Mouse (Mus musculus) bone marrow, adult 2 months (tissue): Measurements from ENCODE around the gene Dner.
"Not testable (repeated sequence)": the region's sequence is repeated elsewhere in the genome, so short reads cannot be mapped to it uniquely, and the experiment has no call there.

Experiments used
- CTCF ChIP-seq: fragments of 200-500 bp; IDR thresholded peaks from 2 replicates; pipeline ENCODE4 v1.5.1; 2011; ENCODE audit warnings: low read length, control low read depth; ENCODE audit not compliant: control insufficient read depth, insufficient read depth
- POLR2A ChIP-seq: fragments of 200-500 bp; IDR thresholded peaks from 2 replicates; pipeline ENCODE4 v1.6.1; 2011; ENCODE audit warnings: low read depth, mild to moderate bottlenecking, control low read depth, low read length, borderline replicate concordance; ENCODE audit not compliant: control insufficient read depth

DNA sequence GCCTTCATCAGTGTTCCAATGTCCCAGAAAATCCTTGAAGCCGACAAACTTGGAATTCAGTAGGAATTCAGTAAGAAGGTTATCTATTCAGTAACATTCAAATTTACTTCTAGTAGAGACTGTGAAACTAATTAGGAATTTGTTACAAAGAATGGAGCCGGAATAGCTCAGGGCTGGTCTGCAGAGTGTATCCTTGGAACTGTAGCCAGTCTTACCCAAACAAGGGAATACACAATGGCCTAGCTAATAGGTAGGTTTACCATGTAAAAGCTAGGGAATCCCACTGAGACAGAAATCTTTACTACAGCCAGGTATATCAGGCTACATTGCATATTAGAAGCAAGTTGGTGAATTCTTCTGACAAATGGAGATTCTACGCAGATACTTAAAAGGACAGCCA is 363.2 kb downstream of the Dner start:
- not testable (repeated sequence) for TF ChIP-seq CTCF, POLR2A
